Mouse (Mus musculus) limb, embryonic 14.5 days (tissue): ENCODE results near the gene Hs6st3. TPM values are rescaled to one million over a fixed set of nuclear protein-coding genes. Genes with fewer than 3 reads are reported as not detected.

ENCODE experiments used
- ATAC-seq: fragments of 200-750 bp; cut with Nextera tagmentation; 2 replicates; pipeline ENCODE4 v1.8.0; 2017; ENCODE audit warnings: low read depth, moderate number of reproducible peaks, moderate TSS enrichment; ENCODE audit not compliant: low FRiP score
- DNase-seq: peaks from one replicate; pipeline ENCODE4 v3.0.0-alpha.2; 2015; ENCODE audit warnings: low spot score
- H3K27ac ChIP-seq: fragments of 300-500 bp; sonication (generic); replicated peaks from 2 replicates; pipeline ENCODE4 v1.5.1; 2014; ENCODE audit warnings: low read depth, mild to moderate bottlenecking, low read length, moderate library complexity, mixed read lengths
- H3K27me3 ChIP-seq: fragments of 300-500 bp; sonication (generic); 2 replicates; pipeline ENCODE4 v1.6.1; 2014; ENCODE audit warnings: low read length, mixed read lengths; ENCODE audit not compliant: control insufficient read depth, insufficient read depth
- H3K36me3 ChIP-seq: fragments of 300-500 bp; sonication (generic); 2 replicates; pipeline ENCODE4 v1.6.1; 2014; ENCODE audit warnings: mild to moderate bottlenecking, low read length, moderate library complexity, mixed read lengths; ENCODE audit not compliant: control insufficient read depth, insufficient read depth
- H3K4me1 ChIP-seq: fragments of 300-500 bp; sonication (generic); 2 replicates; pipeline ENCODE4 v1.6.1; 2014; ENCODE audit warnings: antibody characterized with exemption, low read length, mixed read lengths; ENCODE audit not compliant: control insufficient read depth, insufficient read depth
- H3K4me2 ChIP-seq: fragments of 300-500 bp; sonication (generic); replicated peaks from 2 replicates; pipeline ENCODE4 v1.6.1; 2014; ENCODE audit warnings: low read depth, mild to moderate bottlenecking, low read length, moderate library complexity; ENCODE audit not compliant: severe bottlenecking
- H3K4me3 ChIP-seq: fragments of 300-500 bp; sonication (generic); replicated peaks from 2 replicates; pipeline ENCODE4 v1.5.1; 2014; ENCODE audit warnings: low read length
- H3K9ac ChIP-seq: fragments of 300-500 bp; sonication (generic); 2 replicates; pipeline ENCODE4 v1.6.1; 2014; ENCODE audit warnings: mild to moderate bottlenecking, low read depth, low read length, moderate library complexity; ENCODE audit not compliant: severe bottlenecking
- H3K9me3 ChIP-seq: fragments of 300-500 bp; sonication (generic); 2 replicates; pipeline ENCODE4 v1.6.1; 2016; ENCODE audit warnings: low read length; ENCODE audit not compliant: control insufficient read depth
- POLR2A ChIP-seq: fragments of 200-500 bp; IDR thresholded peaks from 2 replicates; pipeline ENCODE4 v1.8.0; 2012; ENCODE audit warnings: inconsistent platforms, mild to moderate bottlenecking, moderate library complexity, borderline replicate concordance; ENCODE audit not compliant: insufficient read depth, insufficient read length; ENCODE audit errors: extremely low read depth
- WGBS: fragments of 180-500 bp; shearing (Covaris S2); extraction: QIAGEN DNeasy Blood & Tissue Kit; methylation state at CpG from one replicate; pipeline ENCODE4 v1.1.7; 2014; 5-methylcytosine and 5-hydroxymethylcytosine counted together
- polyA plus RNA-seq, 2 experiments: library from polyadenylated mRNA; depleted of rRNA in 1 of 2; stranded (reverse) in 1 of 2; unstranded in 1 of 2; fragments of >200 nt; fragmentation: Nextera tagmentation in 1 of 2; extraction: Ambion mirVana in 1 of 2; gene quantifications; 2 replicates each; pipeline versions ENCODE4 v1.2.1 to v1.2.3; 2012 to 2014

Hs6st3 gene
- polyA plus RNA-seq, 2 experiments = 0.43 to 0.89 TPM

DNA sequence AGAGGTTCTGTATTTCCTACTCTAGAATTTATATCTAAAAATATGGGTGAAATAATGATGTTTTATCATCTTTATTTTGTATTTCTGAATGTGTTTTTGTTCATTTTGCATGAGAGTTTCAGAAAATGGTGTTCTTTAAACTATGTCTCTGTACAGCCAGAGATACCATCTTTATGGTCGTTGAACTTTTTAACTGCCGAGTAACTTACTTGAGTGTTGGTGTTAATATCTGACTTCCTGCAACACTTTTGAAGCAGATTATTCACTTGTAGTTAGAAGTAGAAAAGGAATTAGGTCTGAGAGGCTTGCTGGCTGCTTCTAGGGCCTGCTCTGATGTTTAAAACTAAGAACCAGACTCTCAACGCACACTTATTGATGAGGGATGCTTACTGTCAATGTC lies 576.6 kb downstream of the Hs6st3 start:
- DNase-seq = no peak
- H3K4me3 ChIP-seq = no peak overlapping the region
- 68% methylated on average over 3 of the region's 3 CpGs for WGBS
- H3K9ac ChIP-seq = no peak overlapping the region
- ATAC-seq = no peak
- no peaks in the 10 kb centered on the region for H3K27me3 ChIP-seq
- H3K4me2 ChIP-seq = no peak overlapping the region
- H3K36me3 ChIP-seq = no peaks in the 10 kb centered on the region
- TF ChIP-seq POLR2A = no peak
- 0 out of 2 replicates have a peak, but pooled peaks cover 4% of the 10 kb centered on the region for H3K4me1 ChIP-seq
- no peak overlapping the region for H3K27ac ChIP-seq
- H3K9me3 ChIP-seq = no peaks in the 10 kb centered on the region

DNA sequence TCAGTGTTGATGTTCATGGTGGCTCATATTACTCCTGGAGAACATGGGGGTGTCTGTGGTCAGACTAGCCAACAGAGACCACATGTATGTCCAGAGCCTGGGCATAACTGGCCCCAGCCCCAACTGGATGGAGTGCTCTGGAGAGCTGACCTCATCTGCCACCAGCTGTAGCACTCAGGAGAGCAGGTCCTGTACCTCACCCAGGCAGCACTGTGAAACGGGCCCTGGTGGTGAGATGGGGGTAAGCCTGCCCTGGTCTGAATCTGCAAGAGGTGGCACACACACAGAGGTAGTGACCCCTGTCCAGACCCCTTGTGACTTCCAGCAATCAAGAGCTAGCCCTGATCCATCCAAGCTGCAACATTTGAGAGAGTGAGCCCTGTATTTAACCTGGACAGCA lies 579.2 kb downstream of the Hs6st3 start:
- H3K4me3 ChIP-seq = no peak overlapping the region
- no peak overlapping the region for H3K4me2 ChIP-seq
- ATAC-seq = no peak
- DNase-seq = no peak
- WGBS = 67% methylated on average over 1 of the region's 1 CpGs
- H3K4me1 ChIP-seq = 0 out of 2 replicates have a peak, but pooled peaks cover 3% of the 10 kb centered on the region
- TF ChIP-seq POLR2A = no peak
- H3K9ac ChIP-seq = no peak overlapping the region
- no peaks in the 10 kb centered on the region for H3K36me3 ChIP-seq
- H3K27ac ChIP-seq = no peak overlapping the region
- no peaks in the 10 kb centered on the region for H3K27me3 ChIP-seq
- H3K9me3 ChIP-seq = no peaks in the 10 kb centered on the region

DNA sequence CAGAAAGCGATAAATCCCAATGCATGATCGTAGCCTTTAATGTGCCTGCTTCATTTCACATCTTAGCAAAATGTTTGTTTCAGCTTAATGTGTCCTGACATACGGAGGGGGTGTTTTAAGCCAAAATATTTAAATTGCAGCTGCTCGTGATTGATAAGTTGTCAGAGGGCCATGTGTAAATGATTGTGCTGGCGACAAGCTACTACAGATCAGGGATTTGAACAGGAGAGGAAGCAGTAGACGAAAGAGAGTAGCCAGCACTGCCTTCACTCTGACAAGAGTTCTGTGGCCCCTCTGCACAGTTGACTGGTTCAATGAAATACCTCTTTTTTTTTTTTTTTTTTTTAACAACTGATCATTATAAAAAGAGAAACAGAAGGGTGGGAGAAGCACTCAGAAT lies 587.0 kb downstream of the Hs6st3 start:
- Histone ChIP-seq H3K4me2 (no peak overlapping the region), H3K36me3 (no peaks in the 10 kb centered on the region), H3K4me3 (no peak overlapping the region), H3K27ac (no peak overlapping the region), H3K9ac (no peak overlapping the region), H3K9me3 (no peaks in the 10 kb centered on the region), H3K4me1 (no peaks in the 10 kb centered on the region), H3K27me3 (no peaks in the 10 kb centered on the region)
- WGBS = 70% methylated on average over 6 of the region's 6 CpGs
- no peak for DNase-seq
- no peak for ATAC-seq
- no peak for TF ChIP-seq POLR2A

- H3K9me3 ChIP-seq = no peaks in the 10 kb centered on the region
- DNase-seq (no peak), ATAC-seq (no peak)
- 76% methylated on average over 7 of the region's 7 CpGs for WGBS
- H3K27me3 ChIP-seq = no peaks in the 10 kb centered on the region
- no peak for TF ChIP-seq POLR2A
- no peak overlapping the region for H3K9ac ChIP-seq
- no peaks in the 10 kb centered on the region for H3K36me3 ChIP-seq
- H3K4me1 ChIP-seq = no peaks in the 10 kb centered on the region
- H3K27ac ChIP-seq = no peak overlapping the region
- H3K4me3 ChIP-seq = no peak overlapping the region
- no peak overlapping the region for H3K4me2 ChIP-seq
Measured at GRCm38 (mm10) chr14:119731436-119732080, 593.4 kb downstream of the Hs6st3 start.

GRCm38 (mm10) chr14:119732219-119732618 lies 594.1 kb downstream of the Hs6st3 start:
- Histone ChIP-seq H3K4me3 (no peak overlapping the region), H3K9ac (no peak overlapping the region), H3K36me3 (no peaks in the 10 kb centered on the region), H3K4me1 (no peaks in the 10 kb centered on the region), H3K9me3 (no peaks in the 10 kb centered on the region), H3K4me2 (no peak overlapping the region), H3K27ac (no peak overlapping the region), H3K27me3 (no peaks in the 10 kb centered on the region)
- WGBS = 82% methylated on average over 4 of the region's 4 CpGs
- no peak for TF ChIP-seq POLR2A
- DNase-seq (no peak), ATAC-seq (no peak)

- WGBS = 67% methylated on average over 5 of the region's 5 CpGs
- no peak for ATAC-seq
- Histone ChIP-seq H3K36me3 (no peaks in the 10 kb centered on the region), H3K9me3 (no peaks in the 10 kb centered on the region), H3K27me3 (no peaks in the 10 kb centered on the region), H3K9ac (no peak overlapping the region), H3K4me3 (no peak overlapping the region), H3K27ac (no peak overlapping the region), H3K4me1 (no peaks in the 10 kb centered on the region), H3K4me2 (no peak overlapping the region)
- TF ChIP-seq POLR2A = no peak
- no peak for DNase-seq
Measured at GRCm38 (mm10) chr14:119737408-119737961, 599.3 kb downstream of the Hs6st3 start.
